In the genomic region with DNA sequence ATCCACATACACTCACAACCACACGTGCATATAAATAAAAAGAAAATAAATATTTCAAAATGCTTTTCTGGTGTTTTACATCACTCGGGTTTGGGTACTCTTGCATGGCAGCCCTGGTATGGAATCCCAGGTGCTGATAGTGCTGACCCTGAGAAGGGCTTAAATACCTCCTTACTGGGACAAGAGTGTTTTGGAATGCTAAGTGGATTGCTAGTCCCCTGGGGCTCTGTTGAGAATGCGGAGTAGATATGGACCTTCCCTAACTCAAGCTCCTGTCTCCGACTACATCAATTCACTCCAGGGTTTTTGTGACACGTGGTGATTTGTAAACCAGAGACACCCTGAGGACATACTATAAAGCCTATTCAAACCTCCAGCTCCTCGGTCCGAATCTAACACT, we compare ENCODE assay signal across 14 mouse cellular contexts. TPM values are rescaled to one million over a fixed set of nuclear protein-coding genes. Genes with fewer than 3 reads are reported as not detected.
DNase-seq lines count a peak whose midpoint lies in the region; ATAC-seq and TF ChIP-seq lines count a peak whose summit lies in the region.
"Had no signal": no experiment of that assay in that cellular context is flagged by ENCODE, and none has a peak within 500 bp of the region (broad histone marks: within the 10 kb centered on the region; RNA-seq: fewer than 3 reads in every experiment).

No protein-coding gene starts in this region.

- H3K4me1 ChIP-seq in forebrain, postnatal 0 days (ENCODE audit: insufficient read depth), result peaks cover 5% of the 10 kb centered on the region
- H3K4me1 ChIP-seq in forebrain, embryonic 15.5 days, result peaks cover 10% of the 10 kb centered on the region
- peaks cover 23% of the 10 kb centered on the region for H3K4me1 ChIP-seq in kidney, adult 2 months (ENCODE audit: control insufficient read depth, insufficient read depth, low read length)
- H3K4me1 ChIP-seq in midbrain, embryonic 10.5 days, result peaks cover 30% of the 10 kb centered on the region
- peaks cover 6% of the 10 kb centered on the region; the same call in 1 of the 2 replicates for H3K4me1 ChIP-seq in midbrain, embryonic 13.5 days (replicated peaks)
- H3K4me1 ChIP-seq in stomach, postnatal 0 days (replicated peaks; ENCODE audit: control insufficient read depth, insufficient read depth), result peaks cover 12% of the 10 kb centered on the region

- peak overlapping the region; percentile 16; the same call in 1 of the 2 replicates for H3K27ac ChIP-seq in forebrain, postnatal 0 days (ENCODE audit: low read depth, low read length)
- H3K27ac ChIP-seq in forebrain, embryonic 15.5 days (replicated peaks), result no peak overlapping the region
- peak overlapping the region; percentile 71 for H3K27ac ChIP-seq in kidney, adult 2 months (ENCODE audit: insufficient read depth, low read depth, low read length)
- H3K27ac ChIP-seq in midbrain, embryonic 10.5 days (replicated peaks), result peak overlapping the region; percentile 55; the same call in 1 of the 2 replicates
- no peak overlapping the region for H3K27ac ChIP-seq in midbrain, embryonic 13.5 days
- peak overlapping the region; percentile 61 for H3K27ac ChIP-seq in stomach, postnatal 0 days (replicated peaks)
- H3K27ac ChIP-seq: midbrain, embryonic 12.5 days; neural tube, embryonic 15.5 days had no signal

- TF ChIP-seq EP300 in stomach, postnatal 0 days (optimal IDR thresholded peaks at IDR 0.05), result no peak

- DNase-seq in forebrain, postnatal 0 days, result no peak
- no peak for DNase-seq in kidney, adult 2 months
- no peak for DNase-seq in kidney, postnatal 10 days
- DNase-seq in midbrain, embryonic 10.5 days (ENCODE audit: low spot score), result no peak
- no peak for DNase-seq in stomach, postnatal 0 days (ENCODE audit: low spot score)
- DNase-seq in T-cell, adult 2 months (ENCODE audit: low spot score), result no peak
- DNase-seq: adrenal gland, adult 8-10 months; embryo, embryonic 11 days had no signal

- no peak for ATAC-seq in forebrain, postnatal 0 days
- no peak for ATAC-seq in forebrain, embryonic 15.5 days (replicated peaks)
- ATAC-seq in midbrain, embryonic 13.5 days, result no peak
- ATAC-seq in stomach, postnatal 0 days (ENCODE audit: low FRiP score, low TSS enrichment), result no peak
- ATAC-seq: hindbrain, embryonic 16.5 days had no signal

- H3K27me3 ChIP-seq in forebrain, postnatal 0 days (ENCODE audit: insufficient read depth, low read length), result no peaks in the 10 kb centered on the region
- no peaks in the 10 kb centered on the region for H3K27me3 ChIP-seq in forebrain, embryonic 15.5 days
- H3K27me3 ChIP-seq in kidney, adult 2 months (replicated peaks; ENCODE audit: control insufficient read depth, insufficient read depth, low read length), result no peaks in the 10 kb centered on the region
- no peaks in the 10 kb centered on the region for H3K27me3 ChIP-seq in midbrain, embryonic 10.5 days (ENCODE audit: low read depth, poor library complexity, severe bottlenecking)
- H3K27me3 ChIP-seq in midbrain, embryonic 13.5 days, result peaks cover 2% of the 10 kb centered on the region; the same call in 1 of the 2 replicates
- H3K27me3 ChIP-seq in stomach, postnatal 0 days (ENCODE audit: control insufficient read depth, insufficient read depth, low read length), result no peaks in the 10 kb centered on the region
- H3K27me3 ChIP-seq: midbrain, embryonic 12.5 days; neural tube, embryonic 15.5 days had no signal

- TF ChIP-seq CTCF in forebrain, postnatal 0 days (IDR thresholded peaks at IDR 0.05; ENCODE audit: low read depth), result no peak
- TF ChIP-seq CTCF in kidney, adult 2 months (conservative IDR thresholded peaks at IDR 0.05; ENCODE audit: insufficient read depth, insufficient read length, low read depth, low read length), result no peak
- no peak for TF ChIP-seq CTCF in stomach, postnatal 0 days (IDR thresholded peaks at IDR 0.05; ENCODE audit: low read depth)

- H3K36me3 ChIP-seq in forebrain, postnatal 0 days (ENCODE audit: insufficient read depth), result no peaks in the 10 kb centered on the region
- H3K36me3 ChIP-seq in forebrain, embryonic 15.5 days, result no peaks in the 10 kb centered on the region
- H3K36me3 ChIP-seq in kidney, adult 2 months (ENCODE audit: control insufficient read depth, insufficient read depth, low read length), result no peaks in the 10 kb centered on the region
- no peaks in the 10 kb centered on the region for H3K36me3 ChIP-seq in midbrain, embryonic 10.5 days
- H3K36me3 ChIP-seq in midbrain, embryonic 13.5 days, result no peaks in the 10 kb centered on the region
- no peaks in the 10 kb centered on the region for H3K36me3 ChIP-seq in stomach, postnatal 0 days (ENCODE audit: control insufficient read depth, insufficient read depth, low read length)
- H3K36me3 ChIP-seq: midbrain, embryonic 12.5 days; neural tube, embryonic 15.5 days had no signal

- no peak for TF ChIP-seq POLR2A in kidney, adult 2 months (IDR thresholded peaks at IDR 0.05; ENCODE audit: low read depth, low read length)

- 35% methylated on average over 7 of the region's 7 CpGs for WGBS in forebrain, postnatal 0 days
- WGBS in forebrain, embryonic 15.5 days, result 34% methylated on average over 7 of the region's 7 CpGs
- WGBS in kidney, adult 2 months, result 57% methylated on average over 7 of the region's 7 CpGs
- WGBS in midbrain, embryonic 10.5 days, result 30% methylated on average over 7 of the region's 7 CpGs
- WGBS in midbrain, embryonic 13.5 days, result 28% methylated on average over 7 of the region's 7 CpGs
- WGBS in stomach, postnatal 0 days, result 49% methylated on average over 7 of the region's 7 CpGs

- no peak overlapping the region for H3K4me3 ChIP-seq in forebrain, postnatal 0 days (ENCODE audit: low read depth, low read length)
- no peak overlapping the region for H3K4me3 ChIP-seq in forebrain, embryonic 15.5 days
- no peak overlapping the region for H3K4me3 ChIP-seq in kidney, adult 2 months (ENCODE audit: insufficient read depth, low read depth, low read length)
- no peak overlapping the region for H3K4me3 ChIP-seq in midbrain, embryonic 10.5 days
- H3K4me3 ChIP-seq in midbrain, embryonic 13.5 days (replicated peaks), result no peak overlapping the region
- H3K4me3 ChIP-seq in stomach, postnatal 0 days (ENCODE audit: low read depth, low read length), result no peak overlapping the region
- H3K4me3 ChIP-seq: midbrain, embryonic 12.5 days; neural tube, embryonic 15.5 days had no signal

- H3K4me2 ChIP-seq in forebrain, postnatal 0 days (ENCODE audit: low read depth), result no peak overlapping the region
- no peak overlapping the region for H3K4me2 ChIP-seq in forebrain, embryonic 15.5 days (replicated peaks)
- no peak overlapping the region for H3K4me2 ChIP-seq in midbrain, embryonic 13.5 days (replicated peaks)
- no peak overlapping the region for H3K4me2 ChIP-seq in stomach, postnatal 0 days (replicated peaks; ENCODE audit: low read depth)
- H3K4me2 ChIP-seq: midbrain, embryonic 12.5 days; neural tube, embryonic 15.5 days had no signal

- H3K9me3 ChIP-seq in forebrain, postnatal 0 days (ENCODE audit: low read length), result no peaks in the 10 kb centered on the region
- H3K9me3 ChIP-seq in forebrain, embryonic 15.5 days, result no peaks in the 10 kb centered on the region
- no peaks in the 10 kb centered on the region for H3K9me3 ChIP-seq in midbrain, embryonic 10.5 days (replicated peaks)
- no peaks in the 10 kb centered on the region for H3K9me3 ChIP-seq in midbrain, embryonic 13.5 days
- no peaks in the 10 kb centered on the region for H3K9me3 ChIP-seq in stomach, postnatal 0 days (ENCODE audit: control insufficient read depth, low read length)
- H3K9me3 ChIP-seq: midbrain, embryonic 12.5 days; neural tube, embryonic 15.5 days had no signal

- H3K9ac ChIP-seq in forebrain, postnatal 0 days, result no peak overlapping the region
- no peak overlapping the region for H3K9ac ChIP-seq in forebrain, embryonic 15.5 days (replicated peaks)
- H3K9ac ChIP-seq in midbrain, embryonic 13.5 days (replicated peaks), result no peak overlapping the region
- no peak overlapping the region for H3K9ac ChIP-seq in stomach, postnatal 0 days (ENCODE audit: low read length)
- H3K9ac ChIP-seq: midbrain, embryonic 12.5 days; neural tube, embryonic 15.5 days had no signal

RNA-seq across cellular contexts. Expression of a gene that starts 19.1 kb away (rescaled TPM):
- total RNA-seq in forebrain, postnatal 0 days (2014; rRNA removed), result 41.8 and 52.2 TPM in 2 replicates
- polyA plus RNA-seq in forebrain, postnatal 0 days (2015; fragmentation: Nextera tagmentation; extraction: Ambion mirVana), result 25.9 and 30.4 TPM in 2 replicates
- 17.4 and 18.5 TPM in 2 replicates for polyA plus RNA-seq in forebrain, embryonic 15.5 days (2015; fragmentation: Nextera tagmentation; extraction: Ambion mirVana)
- 26.6 and 27.8 TPM in 2 replicates for polyA plus RNA-seq in kidney, adult 2 months (2012; rRNA removed)
- polyA plus RNA-seq in midbrain, embryonic 10.5 days (2016; fragmentation: Nextera tagmentation; extraction: Ambion mirVana), result 16.9 and 18.8 TPM in 2 replicates
- polyA plus RNA-seq in midbrain, embryonic 13.5 days (2015; fragmentation: Nextera tagmentation; extraction: Ambion mirVana), result 16.2 and 16.4 TPM in 2 replicates
- polyA plus RNA-seq in stomach, postnatal 0 days (2015; fragmentation: Nextera tagmentation; extraction: Ambion mirVana), result 46.5 and 49.5 TPM in 2 replicates

RNA-seq across cellular contexts. Expression of a gene that starts 45.6 kb away (rescaled TPM):
- 25.6 and 31.8 TPM in 2 replicates for total RNA-seq in forebrain, postnatal 0 days (2014; rRNA removed)
- 12.2 and 15.3 TPM in 2 replicates for polyA plus RNA-seq in forebrain, postnatal 0 days (2015; fragmentation: Nextera tagmentation; extraction: Ambion mirVana)
- 5.4 and 6.5 TPM in 2 replicates for polyA plus RNA-seq in forebrain, embryonic 15.5 days (2015; fragmentation: Nextera tagmentation; extraction: Ambion mirVana)
- 0.86 and 1.4 TPM in 2 replicates for polyA plus RNA-seq in kidney, adult 2 months (2012; rRNA removed)
- 1.6 and 2.2 TPM in 2 replicates for polyA plus RNA-seq in midbrain, embryonic 10.5 days (2016; fragmentation: Nextera tagmentation; extraction: Ambion mirVana)
- polyA plus RNA-seq in midbrain, embryonic 13.5 days (2015; fragmentation: Nextera tagmentation; extraction: Ambion mirVana), result 7.2 and 7.3 TPM in 2 replicates
- 0.73 and 1.1 TPM in 2 replicates for polyA plus RNA-seq in stomach, postnatal 0 days (2015; fragmentation: Nextera tagmentation; extraction: Ambion mirVana)
- total RNA-seq: gastrocnemius, adult 8-10 months had no signal

Comparison
In these comparisons a context has a peak if more than half of its experiments do, and no peak if none do; other contexts are left out.
1. H3K27ac ChIP-seq: peak in forebrain, postnatal 0 days (single experiment), kidney, adult 2 months (single experiment), midbrain, embryonic 10.5 days (single experiment) and stomach, postnatal 0 days (single experiment); none in forebrain, embryonic 15.5 days (single experiment) and midbrain, embryonic 13.5 days (single experiment).